8 mouse cellular contexts compared by ENCODE assay signal in genomic region chr5:45449206-45449605, GRCm38 (mm10). TPM values are rescaled to one million over a fixed set of nuclear protein-coding genes. Genes with fewer than 3 reads are reported as not detected.
A peak's percentile ranks its signal among the peaks of the same experiment; 100 is the strongest.
DNase-seq lines count a peak whose midpoint lies in the region; ATAC-seq and TF ChIP-seq lines count a peak whose summit lies in the region.

No protein-coding gene starts in this region.

- no peaks in the 10 kb centered on the region for H3K9me3 ChIP-seq in heart, embryonic 15.5 days (replicated peaks)
- H3K9me3 ChIP-seq in MEL (replicated peaks; ENCODE audit: insufficient read depth, low read length), result no peaks in the 10 kb centered on the region
- H3K9me3 ChIP-seq in forebrain, embryonic 14.5 days (replicated peaks; ENCODE audit: control insufficient read depth, low read length), result no peaks in the 10 kb centered on the region
- no peaks in the 10 kb centered on the region for H3K9me3 ChIP-seq in liver, embryonic 16.5 days (replicated peaks; ENCODE audit: control insufficient read depth, low read length)

- peaks cover 15% of the 10 kb centered on the region for H3K4me1 ChIP-seq in heart, embryonic 15.5 days (replicated peaks)
- H3K4me1 ChIP-seq in MEL (ENCODE audit: control insufficient read depth in 1 of 2, insufficient read depth in 2 of 2, low read length in 2 of 2), result peaks cover 0 to 20% of the 10 kb centered on the region in 2 experiments
- peaks cover 12% of the 10 kb centered on the region; the same call in 1 of the 2 replicates for H3K4me1 ChIP-seq in forebrain, embryonic 14.5 days (ENCODE audit: control insufficient read depth, insufficient read depth, low read length)
- H3K4me1 ChIP-seq in liver, embryonic 16.5 days (ENCODE audit: control insufficient read depth, low read depth, low read length), result peaks cover 16% of the 10 kb centered on the region

- intact Hi-C loops in heart, postnatal 36 days (cut with DNase I), result loop anchor here (2.0 to 5.0 kb wide), 2 partner anchors 72 to 1222 kb away; partner anchors contain the start of genes Med28 and Tapt1

- peak overlapping the region; percentile 87 for H3K4me3 ChIP-seq in heart, embryonic 15.5 days
- peak overlapping the region; percentile 71 to 89 for H3K4me3 ChIP-seq in MEL (ENCODE audit: control insufficient read depth in 1 of 2, insufficient read depth in 1 of 2, low read depth in 2 of 2, low read length in 2 of 2)
- H3K4me3 ChIP-seq in forebrain, embryonic 14.5 days (ENCODE audit: low read depth, low read length), result peak overlapping the region; percentile 68
- H3K4me3 ChIP-seq in liver, embryonic 16.5 days (ENCODE audit: low read depth, low read length), result peak overlapping the region; percentile 69

- 2% methylated on average over 8 of the region's 8 CpGs for WGBS in heart, embryonic 15.5 days
- 3% methylated on average over 8 of the region's 8 CpGs for WGBS in forebrain, embryonic 14.5 days
- 2% methylated on average over 8 of the region's 8 CpGs for WGBS in liver, embryonic 16.5 days (ENCODE audit: insufficient replicate concordance)

- no peaks in the 10 kb centered on the region for H3K27me3 ChIP-seq in heart, embryonic 15.5 days
- H3K27me3 ChIP-seq in MEL (ENCODE audit: control insufficient read depth in 1 of 2, insufficient read depth in 2 of 2, low read length in 2 of 2), result no peaks in the 10 kb centered on the region
- no peaks in the 10 kb centered on the region for H3K27me3 ChIP-seq in forebrain, embryonic 14.5 days (replicated peaks; ENCODE audit: control insufficient read depth, insufficient read depth, low read length)
- no peaks in the 10 kb centered on the region for H3K27me3 ChIP-seq in liver, embryonic 16.5 days (ENCODE audit: control insufficient read depth, insufficient read depth, low read depth, low read length)

- H3K36me3 ChIP-seq in heart, embryonic 15.5 days, result no peaks in the 10 kb centered on the region; the same call in 1 of the 2 replicates
- H3K36me3 ChIP-seq in MEL (ENCODE audit: control insufficient read depth in 1 of 2, insufficient read depth in 2 of 2, low read length in 2 of 2), result peaks cover 3 to 16% of the 10 kb centered on the region in 2 experiments; a peak in 3 of 4 replicates
- H3K36me3 ChIP-seq in forebrain, embryonic 14.5 days (ENCODE audit: control insufficient read depth, insufficient read depth, low read length), result no peaks in the 10 kb centered on the region
- no peaks in the 10 kb centered on the region for H3K36me3 ChIP-seq in liver, embryonic 16.5 days (ENCODE audit: control insufficient read depth, insufficient read depth)

- TF ChIP-seq CTCF in MEL (IDR thresholded peaks at IDR 0.05 in 2 of 3, conservative IDR thresholded peaks at IDR 0.05 in 1 of 3; ENCODE audit: control insufficient read depth in 1 of 3, insufficient read depth in 1 of 3, low read depth in 2 of 3, low read length in 3 of 3, poor library complexity in 1 of 3, severe bottlenecking in 1 of 3), result no peak

- peak overlapping the region; percentile 87 for H3K9ac ChIP-seq in heart, embryonic 15.5 days
- H3K9ac ChIP-seq in MEL (ENCODE audit: control insufficient read depth, low read depth, low read length, poor library complexity, severe bottlenecking), result peak overlapping the region; percentile 71
- peak overlapping the region; percentile 76 for H3K9ac ChIP-seq in forebrain, embryonic 14.5 days (ENCODE audit: low read length)
- H3K9ac ChIP-seq in liver, embryonic 16.5 days (ENCODE audit: low read depth, low read length), result peak overlapping the region; percentile 68; the same call in 1 of the 2 replicates

- H3K79me2 ChIP-seq in MEL (ENCODE audit: control insufficient read depth, insufficient read depth, low read length, poor library complexity), result peaks cover 14% of the 10 kb centered on the region

- no peak for ATAC-seq in heart, embryonic 15.5 days (replicated peaks; ENCODE audit: insufficient number of reproducible peaks, insufficient read depth, low FRiP score, low read depth)
- ATAC-seq in forebrain, embryonic 14.5 days, result no peak
- ATAC-seq in liver, embryonic 16.5 days (ENCODE audit: low read depth), result no peak

- TF ChIP-seq RAD21 in MEL (IDR thresholded peaks at IDR 0.05; ENCODE audit: low read depth, low read length), result no peak

- TF ChIP-seq POLR2A in MEL (IDR thresholded peaks at IDR 0.05; ENCODE audit: control insufficient read depth in 1 of 2, insufficient read depth in 1 of 2, low read depth in 1 of 2, low read length in 2 of 2, poor library complexity in 1 of 2), result no peak

- H3K4me2 ChIP-seq in heart, embryonic 15.5 days, result peak overlapping the region; percentile 99
- H3K4me2 ChIP-seq in forebrain, embryonic 14.5 days (ENCODE audit: low read length), result peak overlapping the region; percentile 97
- H3K4me2 ChIP-seq in liver, embryonic 16.5 days (ENCODE audit: low read depth, low read length), result peak overlapping the region; percentile 95

- H3K27ac ChIP-seq in heart, embryonic 15.5 days, result peak overlapping the region; percentile 89; the same call in 1 of the 2 replicates
- H3K27ac ChIP-seq in MEL (ENCODE audit: control insufficient read depth, low read depth, low read length), result peak overlapping the region; percentile 12; the same call in 1 of the 2 replicates
- H3K27ac ChIP-seq in forebrain, embryonic 14.5 days (ENCODE audit: low read depth, low read length), result no peak overlapping the region
- H3K27ac ChIP-seq in liver, embryonic 16.5 days (ENCODE audit: low read length), result peak overlapping the region; percentile 81

- no peak for TF ChIP-seq EP300 in MEL (IDR thresholded peaks at IDR 0.05; ENCODE audit: low read depth in 1 of 2, low read length in 2 of 2)

- DNase-seq in heart, postnatal 36 days, result no peak
- peak; percentile 74 for DNase-seq in MEL (ENCODE audit: low read depth, low spot score)
- DNase-seq in forebrain, embryonic 14.5 days (ENCODE audit: low spot score), result peak; percentile 14
- no peak for DNase-seq in adrenal gland, adult 2 months
- no peak for DNase-seq in right cerebral cortex, adult 2 months (ENCODE audit: low spot score in 2 of 2)
- no peak for DNase-seq in gastrocnemius, adult 8-10 months (ENCODE audit: low spot score in 2 of 2)

TF ChIP-seq in MEL, 35 proteins besides CTCF, POLR2A, EP300 and RAD21 (continues in another document):
- TF ChIP-seq TAL1 (IDR thresholded peaks at IDR 0.05; ENCODE audit: low read length) (no peak), USF2 (IDR thresholded peaks at IDR 0.05; ENCODE audit: borderline replicate concordance in 1 of 2, insufficient read depth in 1 of 2, low read depth in 1 of 2, low read length in 2 of 2) (no peak), ZMIZ1 (IDR thresholded peaks at IDR 0.05; ENCODE audit: low read depth, low read length) (no peak), NRF1 (IDR thresholded peaks at IDR 0.05; ENCODE audit: insufficient read depth, low read depth, low read length, poor library complexity, severe bottlenecking) (no peak), MEF2A (IDR thresholded peaks at IDR 0.05; ENCODE audit: extremely low read depth, insufficient replicate concordance, low read depth, low read length, poor library complexity, severe bottlenecking) (no peak), ZC3H11A (IDR thresholded peaks at IDR 0.05; ENCODE audit: low read depth, low read length) (no peak), E2F4 (IDR thresholded peaks at IDR 0.05; ENCODE audit: borderline replicate concordance, low read depth, low read length) (no peak), GATA1 (IDR thresholded peaks at IDR 0.05; ENCODE audit: low read depth, low read length) (no peak), CHD1 (IDR thresholded peaks at IDR 0.05; ENCODE audit: low read depth, low read length) (0 out of 2 replicates have a peak, but pooled peaks have one; percentile 81), RCOR1 (IDR thresholded peaks at IDR 0.05; ENCODE audit: low read depth, low read length) (no peak), CHD2 (IDR thresholded peaks at IDR 0.05; ENCODE audit: low read length) (no peak), TCF12 (IDR thresholded peaks at IDR 0.05; ENCODE audit: low read depth, low read length) (0 out of 2 replicates have a peak, but pooled peaks have one; percentile 7)

RNA-seq across cellular contexts. Expression of gene Qdpr, which starts 0.8 kb away (rescaled TPM):
- 100 and 106 TPM in 2 replicates for polyA plus RNA-seq in heart, embryonic 15.5 days (2015; fragmentation: Nextera tagmentation; extraction: Ambion mirVana)
- total RNA-seq in heart, postnatal 36 days (2021), result 10 to 100 TPM; 80.7 to 82.9 TPM
- total RNA-seq in MEL (2012; rRNA removed), result 113 and 119 TPM in 2 replicates
- polyA plus RNA-seq in MEL (2012; ENCODE audit: insufficient read depth in 1 of 2, insufficient read length in 2 of 2, low read depth in 1 of 2, low replicate concordance in 2 of 2, missing spikeins in 1 of 2), result 100 to 1,000 TPM in 1 of 2 experiments, not detected in 1; 226 TPM
- 90.2 and 91.3 TPM in 2 replicates for polyA plus RNA-seq in forebrain, embryonic 14.5 days (2014; fragmentation: Nextera tagmentation; extraction: Ambion mirVana)
- 103 and 113 TPM in 2 replicates for polyA plus RNA-seq in liver, embryonic 16.5 days (2015; fragmentation: Nextera tagmentation; extraction: Ambion mirVana)
- total RNA-seq in adrenal gland, adult 2 months (2021), result 100 to 1,000 TPM; 106 to 138 TPM
- 91.6 and 107 TPM in 2 replicates for polyA plus RNA-seq in adrenal gland, adult 2 months (2012; rRNA removed)
- total RNA-seq in gastrocnemius, adult 8-10 months (2022), result 10 to 100 TPM; 41.4 to 61.9 (median 49.1) TPM

RNA-seq across cellular contexts. Expression of gene Clrn2, which starts 4.3 kb away (rescaled TPM):
- polyA plus RNA-seq in heart, embryonic 15.5 days (2015; fragmentation: Nextera tagmentation; extraction: Ambion mirVana), result not detected in 2 replicates
- total RNA-seq in heart, postnatal 36 days (2021), result not detected
- not detected in 2 replicates for total RNA-seq in MEL (2012; rRNA removed)
- not detected for polyA plus RNA-seq in MEL (2012; ENCODE audit: insufficient read depth in 1 of 2, insufficient read length in 2 of 2, low read depth in 1 of 2, low replicate concordance in 2 of 2, missing spikeins in 1 of 2)
- not detected in 2 replicates for polyA plus RNA-seq in forebrain, embryonic 14.5 days (2014; fragmentation: Nextera tagmentation; extraction: Ambion mirVana)
- not detected in 2 replicates for polyA plus RNA-seq in liver, embryonic 16.5 days (2015; fragmentation: Nextera tagmentation; extraction: Ambion mirVana)
- total RNA-seq in adrenal gland, adult 2 months (2021), result not detected
- polyA plus RNA-seq in adrenal gland, adult 2 months (2012; rRNA removed), result not detected in 2 replicates
- total RNA-seq in gastrocnemius, adult 8-10 months (2022), result not detected

RNA-seq across cellular contexts. Expression of gene Lap3, which starts 44.0 kb away (rescaled TPM):
- polyA plus RNA-seq in heart, embryonic 15.5 days (2015; fragmentation: Nextera tagmentation; extraction: Ambion mirVana), result 62.5 and 63.9 TPM in 2 replicates
- 100 to 1,000 TPM in 1 of 2 experiments, 10 to 100 TPM in 1; 95.5 to 116 TPM for total RNA-seq in heart, postnatal 36 days (2021)
- 203 and 205 TPM in 2 replicates for total RNA-seq in MEL (2012; rRNA removed)
- 100 to 1,000 TPM; 172 to 213 TPM for polyA plus RNA-seq in MEL (2012; ENCODE audit: insufficient read depth in 1 of 2, insufficient read length in 2 of 2, low read depth in 1 of 2, low replicate concordance in 2 of 2, missing spikeins in 1 of 2)
- polyA plus RNA-seq in forebrain, embryonic 14.5 days (2014; fragmentation: Nextera tagmentation; extraction: Ambion mirVana), result 43.6 and 44.6 TPM in 2 replicates
- polyA plus RNA-seq in liver, embryonic 16.5 days (2015; fragmentation: Nextera tagmentation; extraction: Ambion mirVana), result 39.1 and 39.2 TPM in 2 replicates
- 10 to 100 TPM; 49.6 to 69.6 TPM for total RNA-seq in adrenal gland, adult 2 months (2021)
- polyA plus RNA-seq in adrenal gland, adult 2 months (2012; rRNA removed), result 5.7 and 6.6 TPM in 2 replicates
- 10 to 100 TPM; 51.1 to 69.2 (median 58.0) TPM for total RNA-seq in gastrocnemius, adult 8-10 months (2022)

Comparison
In these comparisons a context has a peak if more than half of its experiments do, and no peak if none do; other contexts are left out.
1. DNase-seq: peak in MEL (single experiment) and forebrain, embryonic 14.5 days (single experiment); none in heart, postnatal 36 days (0 of 2), adrenal gland, adult 2 months (single experiment), right cerebral cortex, adult 2 months (0 of 2) and gastrocnemius, adult 8-10 months (0 of 2).
2. Peak in every context shown above with its lines, with median percentiles within 50 percentile points of each other: H3K4me2 ChIP-seq, H3K4me3 ChIP-seq and H3K9ac ChIP-seq.